Mouse (Mus musculus): ENCODE measurements around the gene Milr1. TPM values are rescaled to one million over a fixed set of nuclear protein-coding genes. Genes with fewer than 3 reads are reported as not detected.

The Milr1 gene
- 14.2 to 19.3 TPM (median 18.9 TPM) in 4 replicates for total RNA-seq (2023)

DNA sequence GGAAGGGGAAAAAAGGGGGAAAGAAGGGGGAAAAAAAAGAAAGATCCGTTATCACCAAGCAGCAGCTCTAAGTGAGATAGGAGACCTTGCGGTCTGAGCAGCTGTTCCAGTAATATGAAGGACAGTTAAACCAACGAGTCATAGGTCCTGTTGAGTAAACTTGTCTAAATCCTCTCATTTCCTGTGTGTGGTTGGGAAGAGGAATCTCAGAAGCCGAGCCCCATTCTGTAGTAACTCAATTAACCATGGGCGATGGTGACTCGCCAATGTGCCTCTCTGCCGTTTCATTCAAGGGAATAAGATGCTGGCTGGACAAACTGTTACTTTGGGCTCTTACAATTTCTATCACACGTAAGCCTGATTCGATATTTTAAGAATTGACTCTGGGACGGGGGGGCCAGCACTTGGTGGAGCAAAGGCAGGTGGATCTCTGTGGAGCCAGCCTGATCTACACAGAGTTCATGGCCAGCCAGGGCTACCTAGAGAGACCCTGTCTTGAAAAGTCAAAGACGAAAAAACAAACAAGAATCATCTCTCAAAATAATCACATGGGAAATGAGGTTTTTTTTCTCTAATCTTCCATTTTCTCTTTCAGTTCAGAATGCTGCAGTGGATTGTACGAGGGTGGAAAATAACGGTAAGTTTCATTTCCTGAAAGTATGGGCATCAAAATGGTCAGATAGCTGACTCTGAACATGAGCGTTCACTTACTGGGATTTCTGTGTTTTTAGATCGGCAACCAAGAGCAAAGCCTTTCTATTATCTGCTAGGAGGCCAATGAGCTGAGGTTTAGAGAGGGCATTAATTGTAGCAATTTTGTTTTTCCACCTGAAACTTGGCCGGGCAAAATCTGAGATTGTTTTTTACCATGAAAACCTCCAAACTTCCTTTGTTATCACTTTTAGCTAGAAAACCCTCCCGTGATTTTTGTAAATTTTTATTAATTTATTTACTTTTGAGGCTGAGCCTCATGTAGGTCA lies at the start of gene Milr1:
TSS of gene Milr1 (plus strand) at position 188 of the 980 bp plus-strand sequence.

DNA sequence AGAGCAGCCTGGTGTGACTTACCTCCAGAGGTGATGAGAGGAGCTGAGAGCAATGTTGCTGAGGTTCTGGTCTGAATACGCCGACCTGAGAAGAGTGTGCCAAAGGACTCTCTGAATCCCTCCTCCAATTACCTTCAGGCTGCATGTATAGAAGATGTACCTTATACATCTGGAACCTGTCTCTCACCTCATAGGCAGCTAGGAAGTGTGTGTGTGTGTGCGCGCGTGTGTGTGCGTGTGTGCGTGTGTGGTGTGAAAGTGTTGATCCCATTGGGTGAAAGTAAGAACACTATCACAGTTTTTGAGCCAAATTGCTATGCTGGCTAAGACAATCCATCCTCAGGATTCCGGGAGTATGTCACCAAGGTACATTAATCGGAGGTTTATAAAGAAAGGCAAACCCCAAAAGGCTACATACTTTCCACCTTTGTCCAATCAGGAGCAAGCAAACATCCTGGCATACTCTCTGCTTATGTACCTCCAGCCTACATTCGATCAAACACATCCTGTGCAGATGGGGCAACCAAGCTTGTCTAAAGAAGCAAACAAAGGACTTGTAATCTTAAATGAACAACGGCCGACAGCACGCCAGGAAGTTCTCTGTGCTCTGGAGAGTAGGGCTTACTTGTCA lies 790 bp upstream of the Milr1 start, which contains the start of gene Pecam1:
TSS of gene Pecam1 (minus strand) at position 508 of the 631 bp plus-strand sequence.

DNA sequence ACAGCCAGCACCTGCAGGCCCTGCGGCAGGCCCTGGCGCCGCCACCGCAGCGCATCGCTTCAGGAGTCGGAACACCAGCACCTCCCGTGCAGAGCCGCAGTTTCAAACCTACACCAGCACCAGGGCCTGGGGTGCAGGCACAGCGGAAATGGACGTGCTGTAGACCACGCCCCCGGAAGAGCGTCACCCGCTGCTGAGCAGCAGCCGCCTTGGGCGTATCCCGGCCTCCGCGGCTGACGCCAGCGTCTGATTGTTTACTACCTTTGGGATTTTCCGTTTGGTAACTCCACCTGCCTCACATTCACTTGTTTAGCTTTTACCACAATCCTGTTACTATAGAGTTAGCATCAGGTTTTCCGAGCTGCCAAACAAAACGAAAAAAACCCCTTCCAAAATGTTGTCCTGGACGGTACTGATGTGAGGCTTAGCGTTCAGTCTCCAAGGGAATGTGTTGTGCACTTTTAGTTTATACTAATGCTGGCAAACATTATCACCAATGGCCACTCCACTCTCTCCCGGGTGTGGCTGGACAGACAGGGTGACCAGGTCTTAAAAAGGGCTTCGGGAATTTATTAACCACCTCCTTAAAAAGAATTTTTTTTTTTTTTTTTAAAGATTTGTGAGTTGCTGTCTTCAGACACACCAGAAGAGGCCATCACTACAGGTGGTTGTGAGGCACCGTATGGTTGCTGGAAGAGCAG lies 28.5 kb downstream of the Milr1 start, which contains the start of gene Polg2:
TSS of gene Polg2 (minus strand) at position 150 of the 701 bp plus-strand sequence.

GRCm38 (mm10) chr11:106788775-106789459 lies 37.9 kb downstream of the Milr1 start, which contains the start of the genes Ddx5 and Cep95:
Ddx5 (minus strand) TSS chr11:106789185.
Cep95 (plus strand) TSS chr11:106789252.

Other genes with a start within 250 kb of the Milr1 start
- 11.8 to 15.3 TPM (median 13.1 TPM) in 4 replicates for gene Tex2, start 137.8 kb upstream of the Milr1 start, total RNA-seq (2023)
- 236 to 256 TPM (median 243 TPM) in 4 replicates for gene Pecam1, start 598 bp upstream of the Milr1 start, total RNA-seq (2023)
- 50.8 to 63.0 TPM (median 58.9 TPM) in 4 replicates for gene Polg2, start 28.3 kb downstream of the Milr1 start, total RNA-seq (2023)
- 3,223 to 3,518 TPM (median 3,346 TPM) in 4 replicates for gene Ddx5, start 38.0 kb downstream of the Milr1 start, total RNA-seq (2023)
- 21.4 to 31.1 TPM (median 25.6 TPM) in 4 replicates for gene Cep95, start 38.0 kb downstream of the Milr1 start, total RNA-seq (2023)
- gene Smurf2, start 169.5 kb downstream of the Milr1 start, total RNA-seq (2023): 47.9 to 57.2 TPM (median 52.7 TPM) in 4 replicates
- gene Kpna2, start 248.3 kb downstream of the Milr1 start, total RNA-seq (2023): 19.2 to 26.8 TPM (median 24.7 TPM) in 4 replicates

All from B cell, adult 62 days (primary cell).